Mouse (Mus musculus) megakaryocyte progenitor cell, adult 5-6 weeks (primary cell): ENCODE results near the gene Krt80. TPM values are rescaled to one million over a fixed set of nuclear protein-coding genes. Genes with fewer than 3 reads are reported as not detected.

Experiments
- ATAC-seq: replicated peaks from 2 replicates; pipeline ENCODE4 v1.8.0; 2016; ENCODE audit warnings: mild to moderate bottlenecking, moderate TSS enrichment, inconsistent platforms; ENCODE audit not compliant: poor library complexity
- total RNA-seq, 2 experiments: library from RNA; stranded (forward) in 1 of 2; stranded (reverse) in 1 of 2; fragments of 157-497, 149-512 nt in 1 of 2; fragments of 200-1000 nt in 1 of 2; gene quantifications; 2 replicates each; pipeline versions ENCODE4 v1.2.3 to v1.2.4; 2015 to 2017

Gene Krt80
- total RNA-seq, 2 experiments from 2014 or later = 0.83 to 3.1 TPM

- no peak for ATAC-seq
Measured at GRCm38 (mm10) chr15:101320010-101320617, 49.8 kb downstream of the Krt80 start.

GRCm38 (mm10) chr15:101318889-101319765 lies 50.8 kb downstream of the Krt80 start:
- no peak for ATAC-seq

- ATAC-seq = peak; percentile 40
Measured at GRCm38 (mm10) chr15:101317814-101318500, 52.0 kb downstream of the Krt80 start.

GRCm38 (mm10) chr15:101316913-101317813 lies 52.8 kb downstream of the Krt80 start:
- no peak for ATAC-seq

GRCm38 (mm10) chr15:101316279-101316912 lies 53.6 kb downstream of the Krt80 start:
- ATAC-seq = no peak

- ATAC-seq = peak; percentile 83
Measured at GRCm38 (mm10) chr15:101315832-101316231, 54.1 kb downstream of the Krt80 start.

- ATAC-seq = no peak
Measured at GRCm38 (mm10) chr15:101315378-101315777, 54.6 kb downstream of the Krt80 start.

GRCm38 (mm10) chr15:101312006-101312405 lies 58.0 kb downstream of the Krt80 start:
- ATAC-seq = no peak

GRCm38 (mm10) chr15:101311087-101311770 lies 58.7 kb downstream of the Krt80 start:
- ATAC-seq = no peak

GRCm38 (mm10) chr15:101309493-101309892 lies 60.5 kb downstream of the Krt80 start:
- ATAC-seq = no peak

- ATAC-seq = peak; percentile 82
Measured at GRCm38 (mm10) chr15:101308440-101309348, 61.3 kb downstream of the Krt80 start.

GRCm38 (mm10) chr15:101306459-101306858 lies 63.5 kb downstream of the Krt80 start:
- ATAC-seq = no peak

GRCm38 (mm10) chr15:101303830-101304229 lies 66.1 kb downstream of the Krt80 start:
- ATAC-seq = no peak

GRCm38 (mm10) chr15:101302201-101302600 lies 67.8 kb downstream of the Krt80 start:
- ATAC-seq = no peak

GRCm38 (mm10) chr15:101300128-101300527 lies 69.8 kb downstream of the Krt80 start:
- ATAC-seq = peak; percentile 71

- ATAC-seq = no peak
Measured at GRCm38 (mm10) chr15:101299480-101299960, 70.4 kb downstream of the Krt80 start.

- peak; percentile 35; the same call in 1 of the 2 replicates for ATAC-seq
Measured at GRCm38 (mm10) chr15:101298550-101298949, 71.4 kb downstream of the Krt80 start.

GRCm38 (mm10) chr15:101297988-101298387 lies 72.0 kb downstream of the Krt80 start:
- peak; percentile 57 for ATAC-seq
